14 mouse cellular contexts compared by ENCODE assay signal in the genomic region with DNA sequence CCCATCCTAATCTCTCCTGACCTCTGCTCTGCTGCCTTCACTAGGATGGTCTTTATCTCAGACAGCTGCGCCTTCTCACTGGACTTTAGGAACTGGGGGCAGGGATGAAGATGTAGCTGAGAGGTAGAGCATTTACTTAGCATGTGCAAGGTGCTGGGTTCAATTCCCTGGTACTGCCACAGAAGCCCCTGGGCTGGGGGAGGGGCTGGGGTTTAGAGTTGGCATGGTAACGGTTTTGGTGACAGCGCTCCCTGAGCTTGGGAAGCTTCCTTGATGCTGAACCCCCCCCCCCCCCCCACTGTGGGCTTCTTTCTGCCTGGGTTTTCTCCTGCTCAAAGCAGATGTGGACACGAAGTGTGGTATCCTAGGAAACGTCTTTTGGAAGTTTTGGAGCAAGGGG.
A peak's percentile ranks its signal among the peaks of the same experiment; 100 is the strongest.
DNase-seq lines count a peak whose midpoint lies in the region; ATAC-seq and TF ChIP-seq lines count a peak whose summit lies in the region.
"Had no signal": no experiment of that assay in that cellular context is flagged by ENCODE, and none has a peak within 500 bp of the region (broad histone marks: within the 10 kb centered on the region; RNA-seq: fewer than 3 reads in every experiment).

No protein-coding gene starts in this region.

- intact Hi-C loops in heart, postnatal 14 days (cut with DNase I): no loop called here

- H3K9ac ChIP-seq in embryonic facial prominence, embryonic 12.5 days: no peak overlapping the region
- H3K9ac ChIP-seq in heart, postnatal 0 days (replicated peaks; ENCODE audit: low read depth, low read length): no peak overlapping the region
- H3K9ac ChIP-seq in midbrain, embryonic 12.5 days (replicated peaks): no peak overlapping the region
- H3K9ac ChIP-seq in midbrain, embryonic 16.5 days (ENCODE audit: low read depth, low read length): no peak overlapping the region
- H3K9ac ChIP-seq: liver, embryonic 12.5 days; lung, embryonic 15.5 days had no signal

- no peak for TF ChIP-seq POLR2A in olfactory bulb, adult 2 months (IDR thresholded peaks at IDR 0.05; ENCODE audit: insufficient read depth, low read depth, low read length)

- H3K36me3 ChIP-seq in embryonic facial prominence, embryonic 12.5 days: peaks cover 23% of the 10 kb centered on the region
- H3K36me3 ChIP-seq in embryonic facial prominence, embryonic 10.5 days (replicated peaks): peaks cover 60% of the 10 kb centered on the region
- H3K36me3 ChIP-seq in heart, postnatal 0 days (replicated peaks; ENCODE audit: control insufficient read depth, insufficient read depth, low read length): peaks cover 20% of the 10 kb centered on the region
- H3K36me3 ChIP-seq in midbrain, embryonic 12.5 days: peaks cover 12% of the 10 kb centered on the region; the same call in 1 of the 2 replicates
- H3K36me3 ChIP-seq in midbrain, embryonic 16.5 days (ENCODE audit: control insufficient read depth, insufficient read depth, low read length): no peaks in the 10 kb centered on the region

- no peak for DNase-seq in embryonic facial prominence, embryonic 10.5 days (ENCODE audit: low spot score)
- DNase-seq in heart, postnatal 0 days (ENCODE audit: low spot score): no peak
- no peak for DNase-seq in heart, postnatal 14 days
- no peak for DNase-seq in frontal cortex, postnatal 14 days (ENCODE audit: low spot score in 2 of 2)
- DNase-seq: cerebellum, adult 9-11 months; gastrocnemius, postnatal 10 days; thymus, postnatal 4 days had no signal

- no peaks in the 10 kb centered on the region for H3K9me3 ChIP-seq in embryonic facial prominence, embryonic 12.5 days
- no peaks in the 10 kb centered on the region for H3K9me3 ChIP-seq in embryonic facial prominence, embryonic 10.5 days
- H3K9me3 ChIP-seq in heart, postnatal 0 days (replicated peaks; ENCODE audit: control insufficient read depth, low read length): no peaks in the 10 kb centered on the region
- no peaks in the 10 kb centered on the region for H3K9me3 ChIP-seq in midbrain, embryonic 12.5 days
- H3K9me3 ChIP-seq in midbrain, embryonic 16.5 days (replicated peaks; ENCODE audit: control insufficient read depth, low read length, poor library complexity, severe bottlenecking): no peaks in the 10 kb centered on the region
- H3K9me3 ChIP-seq: liver, embryonic 12.5 days; lung, embryonic 15.5 days had no signal

- H3K4me2 ChIP-seq in embryonic facial prominence, embryonic 12.5 days (replicated peaks): no peak overlapping the region
- no peak overlapping the region for H3K4me2 ChIP-seq in heart, postnatal 0 days (ENCODE audit: low read depth, low read length)
- H3K4me2 ChIP-seq in midbrain, embryonic 12.5 days (replicated peaks): no peak overlapping the region
- H3K4me2 ChIP-seq in midbrain, embryonic 16.5 days (ENCODE audit: low read length): no peak overlapping the region
- H3K4me2 ChIP-seq: liver, embryonic 12.5 days; lung, embryonic 15.5 days had no signal

- H3K27ac ChIP-seq in embryonic facial prominence, embryonic 12.5 days: peak overlapping the region; percentile 50
- H3K27ac ChIP-seq in embryonic facial prominence, embryonic 10.5 days (replicated peaks): no peak overlapping the region
- peak overlapping the region; percentile 79; the same call in 1 of the 2 replicates for H3K27ac ChIP-seq in heart, postnatal 0 days (ENCODE audit: low read depth)
- peak overlapping the region; percentile 54; the same call in 1 of the 2 replicates for H3K27ac ChIP-seq in midbrain, embryonic 12.5 days (replicated peaks)
- H3K27ac ChIP-seq in midbrain, embryonic 16.5 days (ENCODE audit: low read length): no peak overlapping the region
- peak overlapping the region; percentile 36; the same call in 1 of the 2 replicates for H3K27ac ChIP-seq in olfactory bulb, adult 2 months (ENCODE audit: insufficient read depth, low read depth, low read length)
- H3K27ac ChIP-seq: liver, embryonic 12.5 days; lung, embryonic 15.5 days had no signal

- H3K27me3 ChIP-seq in embryonic facial prominence, embryonic 12.5 days: no peaks in the 10 kb centered on the region
- H3K27me3 ChIP-seq in embryonic facial prominence, embryonic 10.5 days (replicated peaks; ENCODE audit: low read depth, poor library complexity, severe bottlenecking): no peaks in the 10 kb centered on the region
- H3K27me3 ChIP-seq in heart, postnatal 0 days (ENCODE audit: control insufficient read depth, insufficient read depth, low read length): no peaks in the 10 kb centered on the region
- no peaks in the 10 kb centered on the region for H3K27me3 ChIP-seq in midbrain, embryonic 12.5 days
- H3K27me3 ChIP-seq in midbrain, embryonic 16.5 days (ENCODE audit: control insufficient read depth, insufficient read depth, low read depth, low read length): no peaks in the 10 kb centered on the region
- H3K27me3 ChIP-seq: liver, embryonic 12.5 days; lung, embryonic 15.5 days had no signal

- WGBS in embryonic facial prominence, embryonic 12.5 days: 68% methylated on average over 5 of the region's 5 CpGs
- 66% methylated on average over 5 of the region's 5 CpGs for WGBS in embryonic facial prominence, embryonic 10.5 days
- WGBS in heart, postnatal 0 days: 71% methylated on average over 5 of the region's 5 CpGs
- WGBS in midbrain, embryonic 12.5 days: 18% methylated on average over 5 of the region's 5 CpGs
- WGBS in midbrain, embryonic 16.5 days: 24% methylated on average over 5 of the region's 5 CpGs
- WGBS in olfactory bulb, adult 2 months: 41% methylated on average over 5 of the region's 5 CpGs

- H3K4me1 ChIP-seq in embryonic facial prominence, embryonic 12.5 days: peaks cover 43% of the 10 kb centered on the region
- H3K4me1 ChIP-seq in embryonic facial prominence, embryonic 10.5 days: peaks cover 39% of the 10 kb centered on the region
- H3K4me1 ChIP-seq in heart, postnatal 0 days (ENCODE audit: control insufficient read depth, insufficient read depth): peaks cover 23% of the 10 kb centered on the region
- peaks cover 29% of the 10 kb centered on the region for H3K4me1 ChIP-seq in midbrain, embryonic 12.5 days
- peaks cover 4% of the 10 kb centered on the region; the same call in 1 of the 2 replicates for H3K4me1 ChIP-seq in midbrain, embryonic 16.5 days (ENCODE audit: control insufficient read depth, insufficient read depth, low read length)
- peaks cover 27% of the 10 kb centered on the region for H3K4me1 ChIP-seq in olfactory bulb, adult 2 months (ENCODE audit: control insufficient read depth, insufficient read depth, low read length)

- ATAC-seq in embryonic facial prominence, embryonic 12.5 days (ENCODE audit: insufficient number of reproducible peaks, insufficient read depth, low FRiP score, low TSS enrichment): no peak
- no peak for ATAC-seq in heart, postnatal 0 days (ENCODE audit: insufficient read depth, low read depth)
- peak; percentile 67; the same call in 1 of the 2 replicates for ATAC-seq in midbrain, embryonic 12.5 days (ENCODE audit: low FRiP score, low read depth)
- ATAC-seq in midbrain, embryonic 16.5 days: no peak
- ATAC-seq: liver, embryonic 12.5 days had no signal

- no peak for TF ChIP-seq EP300 in heart, postnatal 0 days (IDR thresholded peaks at IDR 0.05; ENCODE audit: low read depth)

- H3K4me3 ChIP-seq in embryonic facial prominence, embryonic 12.5 days: no peak overlapping the region
- no peak overlapping the region for H3K4me3 ChIP-seq in embryonic facial prominence, embryonic 10.5 days
- no peak overlapping the region for H3K4me3 ChIP-seq in heart, postnatal 0 days (ENCODE audit: low read depth, low read length)
- no peak overlapping the region for H3K4me3 ChIP-seq in midbrain, embryonic 12.5 days
- no peak overlapping the region for H3K4me3 ChIP-seq in midbrain, embryonic 16.5 days (ENCODE audit: low read depth, low read length)
- H3K4me3 ChIP-seq in olfactory bulb, adult 2 months (ENCODE audit: insufficient read depth, low read depth, low read length): no peak overlapping the region
- H3K4me3 ChIP-seq: liver, embryonic 12.5 days; lung, embryonic 15.5 days; myocyte had no signal

- TF ChIP-seq CTCF in heart, postnatal 0 days (IDR thresholded peaks at IDR 0.05; ENCODE audit: low read depth): no peak
- TF ChIP-seq CTCF in olfactory bulb, adult 2 months (IDR thresholded peaks at IDR 0.05; ENCODE audit: insufficient read depth, low read depth, low read length): no peak

Comparison
In these comparisons a context has a peak if more than half of its experiments do, and no peak if none do; other contexts are left out.
1. H3K27ac ChIP-seq: peak in embryonic facial prominence, embryonic 12.5 days (single experiment), heart, postnatal 0 days (single experiment), midbrain, embryonic 12.5 days (single experiment) and olfactory bulb, adult 2 months (single experiment); none in embryonic facial prominence, embryonic 10.5 days (single experiment) and midbrain, embryonic 16.5 days (single experiment).